Mouse (Mus musculus) adrenal gland, postnatal 36 days (tissue): ENCODE measurements at regions not wholly inside any gene's neighbourhood (a gene's known extent, or its start where the extent isn't known, plus 50 kb on each side); places are given as distances from the start of the nearest gene placed in this dataset.

Source experiments
- DNase-seq, 2 experiments: peaks; one replicate each; pipeline ENCODE4 v3.0.0; 2021; ENCODE audit warnings: mixed read lengths in 1 of 2

DNA sequence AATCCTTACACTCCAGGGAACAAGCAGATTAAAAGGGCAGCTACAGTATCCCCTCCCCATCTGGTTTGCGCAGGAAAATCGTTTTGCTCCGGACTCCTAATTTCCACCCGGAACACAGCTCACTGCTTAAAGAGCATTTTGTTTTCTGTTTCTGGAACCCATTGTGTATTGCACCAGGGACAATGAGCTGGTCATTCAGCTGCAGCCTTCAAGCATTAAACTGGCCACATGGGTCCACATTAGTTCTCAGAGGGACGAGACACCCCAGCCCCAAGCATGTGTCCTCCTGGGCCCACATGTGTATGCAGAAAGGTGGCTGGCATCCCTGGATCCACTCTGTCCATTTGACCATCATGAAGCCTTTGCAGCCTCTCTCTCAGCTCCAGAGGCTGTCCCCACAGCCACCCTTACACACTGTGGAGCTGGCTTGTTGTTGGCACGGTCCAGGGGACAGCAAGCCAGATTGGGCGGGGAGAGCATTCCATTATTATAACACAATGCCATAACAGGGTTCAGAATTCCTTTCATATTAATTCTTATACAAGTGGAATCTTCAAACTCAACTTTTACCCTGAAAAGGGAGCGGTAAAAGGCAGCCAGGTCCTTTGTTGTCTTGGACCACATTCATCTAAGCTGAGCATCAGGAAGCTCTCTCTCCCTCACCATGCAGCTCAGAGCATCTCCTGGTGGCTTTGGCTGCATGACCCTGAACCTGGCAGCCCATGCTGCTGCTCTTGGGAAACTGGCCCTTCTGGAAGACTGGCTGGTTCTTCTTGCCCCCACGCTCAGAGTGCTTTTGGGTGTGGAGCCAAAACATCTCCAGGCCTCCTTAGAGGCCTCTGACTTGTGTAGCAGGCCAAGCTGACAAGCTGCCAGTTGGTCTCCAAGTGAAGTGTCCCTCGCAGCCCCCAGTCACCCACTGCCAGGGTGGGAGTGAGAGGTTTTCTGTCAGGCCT, 373.4 kb downstream of the Foxo1 start:
- DNase-seq = peak in 1 of 2 experiments; percentile 51

DNA sequence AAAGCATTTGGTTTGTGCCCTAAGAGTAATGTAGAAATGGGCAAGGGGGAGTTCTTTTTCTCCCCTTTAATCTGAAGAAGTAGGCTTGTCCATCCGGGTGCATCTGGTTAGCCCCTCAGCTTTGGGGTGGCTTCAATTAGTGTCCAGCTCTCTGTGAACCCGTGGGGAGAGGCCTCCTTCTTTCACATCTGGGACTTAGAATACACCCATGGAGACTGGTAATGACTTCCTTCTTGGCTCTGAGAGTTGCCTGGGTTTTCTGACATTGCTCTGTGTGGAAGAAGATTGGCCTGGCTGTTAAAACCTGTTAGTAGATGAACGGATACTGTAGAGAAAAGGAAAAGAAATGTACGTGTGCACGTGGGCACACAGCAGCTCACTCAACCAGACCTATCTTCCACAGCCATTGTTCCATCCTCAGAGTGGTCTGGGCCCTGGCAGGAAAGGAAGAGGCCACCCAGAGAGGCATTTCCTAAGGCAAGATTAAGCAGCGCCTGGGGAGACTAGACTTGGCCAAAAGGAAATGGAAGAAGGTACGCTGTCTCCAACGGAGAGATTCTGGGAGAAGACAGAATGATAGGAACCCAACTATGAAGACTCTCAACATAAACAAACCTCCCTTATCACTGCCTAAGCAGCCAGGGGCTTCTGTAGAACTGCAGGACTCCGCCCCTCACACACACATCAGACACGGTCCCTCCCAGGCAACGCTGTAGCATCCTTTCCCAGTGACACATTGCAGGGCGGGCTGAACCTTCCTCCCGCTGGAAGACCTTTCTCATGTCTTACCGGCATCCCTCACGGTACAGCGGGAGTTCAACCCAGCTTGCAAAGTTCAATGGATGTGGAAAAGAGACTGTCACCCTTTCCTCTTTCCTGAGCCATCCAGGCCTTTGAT, 372.4 kb downstream of the Foxo1 start:
- no peak for DNase-seq

GRCm38 (mm10) chr3:52638816-52639215, 370.7 kb downstream of the Foxo1 start:
- DNase-seq = no peak

GRCm38 (mm10) chr3:52634353-52634752, 366.2 kb downstream of the Foxo1 start:
- peak in 1 of 2 experiments; percentile 39 for DNase-seq

DNA sequence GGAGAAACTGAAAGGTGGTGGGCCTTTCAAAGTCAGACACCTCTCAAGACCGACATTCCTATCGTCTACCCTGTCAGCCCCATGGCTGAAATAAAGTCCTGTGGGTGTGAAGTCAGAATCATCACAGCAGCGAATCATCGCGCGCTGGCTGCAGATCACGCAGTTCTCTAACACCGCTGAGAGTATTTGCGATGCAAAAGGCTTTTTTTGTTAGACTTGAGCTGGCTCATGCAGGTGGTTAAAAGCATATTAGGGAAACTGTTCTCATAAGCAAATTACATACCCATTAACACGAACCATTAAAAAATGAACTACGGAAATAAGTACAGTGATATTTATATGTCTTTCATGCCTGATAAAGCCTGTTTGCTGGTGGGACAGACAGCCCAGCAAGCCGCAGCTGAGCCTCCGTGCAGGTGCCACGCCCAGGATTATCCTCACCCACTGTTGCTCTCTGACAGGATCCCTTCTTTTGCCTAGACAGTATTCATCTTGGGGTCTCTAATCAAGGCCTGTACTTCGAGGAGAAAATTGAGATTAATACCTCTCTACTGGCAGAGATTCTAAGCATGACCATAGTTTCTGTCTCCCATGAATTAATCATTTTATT, 365.5 kb downstream of the Foxo1 start:
- no peak for DNase-seq

DNA sequence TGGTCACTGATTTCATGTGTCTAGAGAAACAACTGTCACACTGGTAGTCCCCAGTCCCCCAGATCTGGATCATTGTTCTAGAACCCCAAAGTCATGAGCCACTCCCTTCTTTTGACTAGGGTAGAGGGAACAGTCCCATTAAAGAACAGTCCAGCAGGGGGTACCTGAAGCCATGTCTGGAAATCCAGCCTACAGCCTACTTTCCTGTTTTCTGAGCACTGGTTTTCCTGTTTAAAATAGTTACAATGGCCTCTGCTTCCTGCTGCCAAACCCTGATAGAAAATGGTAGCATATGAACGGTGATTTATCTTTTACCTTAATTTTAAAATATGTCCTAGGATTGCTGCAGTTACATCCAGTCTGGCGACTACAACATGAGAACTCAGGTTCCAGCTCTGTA, 364.5 kb downstream of the Foxo1 start:
- DNase-seq = no peak

GRCm38 (mm10) chr3:52630209-52630608, 362.1 kb downstream of the Foxo1 start:
- no peak for DNase-seq

- no peak for DNase-seq
These were observed 357.0 kb downstream of the Foxo1 start for GRCm38 (mm10) chr3:52625125-52625524.

DNA sequence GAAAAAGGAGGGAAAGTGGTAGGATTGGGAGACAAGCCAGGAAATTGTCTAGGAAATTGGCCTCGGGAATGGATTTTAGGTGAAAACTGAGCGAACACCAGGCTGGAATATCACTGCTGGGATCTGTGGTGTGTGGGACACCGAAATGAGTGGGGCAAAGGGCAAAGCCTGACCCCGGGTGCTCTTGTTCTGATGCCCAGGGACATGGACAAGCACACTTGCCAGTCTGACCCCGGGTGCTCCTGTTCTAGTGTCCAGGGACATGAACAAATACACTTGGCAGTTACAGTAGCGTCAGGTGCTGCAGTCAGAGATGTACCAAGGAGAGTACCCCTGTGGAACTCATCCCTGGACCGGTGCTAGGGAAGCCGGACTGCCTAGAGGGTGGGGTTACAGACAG, 354.4 kb downstream of the Foxo1 start:
- DNase-seq = peak; percentile 4 to 46

GRCm38 (mm10) chr3:52621936-52622335, 353.8 kb downstream of the Foxo1 start:
- no peak for DNase-seq

GRCm38 (mm10) chr3:52618925-52619224, 350.7 kb downstream of the Foxo1 start:
- DNase-seq = no peak

DNA sequence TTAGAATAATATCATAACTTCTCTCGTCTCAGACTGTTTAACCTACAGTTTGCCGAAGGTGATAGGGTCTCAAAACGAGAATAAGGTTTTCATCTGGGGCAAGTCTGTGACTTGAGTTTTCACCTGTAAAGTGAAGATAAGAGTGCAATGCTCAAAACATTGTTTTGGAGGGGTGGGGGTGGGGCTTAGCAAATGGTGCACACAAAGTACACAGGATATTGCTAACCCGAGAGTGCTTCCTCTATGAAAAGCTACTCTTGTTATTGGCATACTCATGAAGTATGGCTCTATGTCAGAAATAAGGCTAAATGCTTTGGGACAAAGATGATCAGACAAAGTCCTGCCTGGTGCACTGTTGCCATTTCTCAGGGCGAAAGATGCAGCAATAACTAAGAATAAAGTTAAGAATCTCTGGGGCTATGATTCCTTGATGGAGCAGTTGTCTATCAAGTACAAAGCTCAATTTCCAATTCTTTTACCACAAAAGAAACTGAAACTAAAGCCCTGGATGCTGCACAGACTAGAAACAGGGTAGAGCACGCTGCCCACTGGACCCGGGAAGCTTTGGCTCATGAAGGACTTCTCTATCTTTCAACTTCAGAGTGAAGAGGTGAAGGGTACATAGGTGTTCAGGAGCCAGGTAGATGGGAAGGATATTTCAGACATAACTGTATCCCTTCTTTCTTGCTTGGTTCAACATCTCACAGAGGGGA, 350.2 kb downstream of the Foxo1 start:
- DNase-seq = no peak

GRCm38 (mm10) chr3:52617413-52618149, 349.4 kb downstream of the Foxo1 start:
- DNase-seq = no peak

DNA sequence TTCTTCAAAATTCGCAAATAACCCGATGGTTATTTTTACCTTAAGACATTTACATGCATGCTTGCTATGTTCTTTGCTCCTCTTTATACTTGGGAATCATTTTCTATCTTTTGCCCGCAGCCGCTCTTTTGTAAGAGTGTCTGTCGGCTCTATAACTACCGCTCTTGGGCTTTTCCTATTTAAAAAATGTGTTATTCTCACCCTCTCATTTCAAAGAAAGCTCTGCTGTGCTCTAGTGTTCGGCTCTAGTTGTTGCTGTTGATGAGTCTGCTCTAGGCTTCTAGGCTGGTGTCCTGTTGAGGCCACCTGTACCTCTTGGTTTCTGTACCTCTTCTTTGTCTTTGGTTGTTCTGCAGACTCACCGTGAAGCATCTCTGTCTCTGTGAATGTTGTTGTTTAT, 343.7 kb downstream of the Foxo1 start:
- DNase-seq = no peak

DNA sequence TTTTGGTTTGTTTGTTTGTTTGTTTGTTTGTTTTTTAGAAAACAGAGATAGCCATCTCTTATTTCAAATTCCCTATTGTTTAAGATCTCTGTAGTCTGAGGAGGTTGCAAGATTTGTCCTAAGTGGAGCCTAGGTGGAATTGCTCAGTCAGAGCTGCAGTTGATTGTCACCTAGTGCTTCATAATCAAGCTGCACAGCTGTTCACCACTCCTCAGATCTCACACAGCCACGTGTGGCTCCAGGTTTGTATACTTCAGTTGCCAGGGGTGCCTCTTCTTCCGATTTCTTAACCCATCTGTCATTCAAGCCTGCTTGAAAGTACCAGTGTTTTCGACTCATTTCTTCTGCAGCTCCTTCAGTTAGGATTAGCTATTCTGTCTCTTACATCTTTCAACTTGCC, 342.3 kb downstream of the Foxo1 start:
- DNase-seq = no peak

GRCm38 (mm10) chr3:52608086-52608426, 339.9 kb downstream of the Foxo1 start:
- no peak for DNase-seq

- DNase-seq = no peak
These were observed 339.4 kb downstream of the Foxo1 start for GRCm38 (mm10) chr3:52607379-52608085.

DNA sequence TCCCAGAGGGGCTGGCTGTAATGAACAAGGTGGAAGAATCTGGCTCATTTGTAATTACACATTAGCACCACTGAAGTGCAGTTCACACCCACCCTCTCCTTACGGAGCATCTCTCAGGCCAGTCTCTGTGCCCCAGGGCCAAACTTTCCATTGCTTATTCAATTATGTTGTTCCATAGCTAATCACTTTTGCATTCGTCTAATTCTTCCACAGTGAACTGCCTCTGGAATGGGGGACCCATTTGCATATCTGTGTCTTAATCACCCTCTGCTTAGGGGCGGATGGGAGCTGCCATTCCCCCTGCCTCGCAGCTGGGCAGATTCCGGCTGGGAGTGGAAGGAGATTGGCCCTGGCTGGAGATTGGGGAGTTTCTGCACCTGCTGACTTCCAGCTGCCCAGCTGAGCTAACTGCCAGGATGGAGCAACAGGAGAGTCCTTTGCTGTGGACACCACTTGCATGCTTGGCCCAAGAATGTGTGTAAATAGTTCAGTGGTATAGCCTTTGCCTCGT, 337.2 kb downstream of the Foxo1 start:
- DNase-seq = no peak

DNA sequence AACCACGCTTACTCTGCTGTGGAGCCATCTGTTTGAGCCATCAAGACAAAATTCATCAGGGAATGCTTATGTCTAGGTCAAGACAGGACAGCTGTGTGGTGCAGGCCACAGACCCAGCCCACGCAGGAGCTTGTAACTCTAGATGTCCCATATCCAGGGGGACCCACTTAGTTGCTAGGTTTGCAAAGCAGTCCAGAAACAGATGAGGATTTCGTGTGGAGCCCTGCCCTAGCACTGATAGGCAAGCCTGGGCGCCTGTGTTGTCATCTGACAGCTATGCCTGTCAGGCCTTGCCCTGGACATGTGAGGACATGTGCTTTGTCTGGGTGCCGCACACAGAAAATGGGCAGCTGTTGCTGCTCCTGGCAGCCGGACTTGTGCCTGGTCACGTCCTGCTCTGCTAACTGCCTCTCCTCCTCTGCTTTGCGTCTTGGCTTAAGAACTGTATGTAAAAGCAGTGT, 335.1 kb downstream of the Foxo1 start:
- peak in 1 of 2 experiments; percentile 10 for DNase-seq

GRCm38 (mm10) chr3:52601011-52601745, 333.0 kb downstream of the Foxo1 start:
- DNase-seq = peak; percentile 56 to 69
